Mouse (Mus musculus): ENCODE data around the gene Arl5a. TPM values are rescaled to one million over a fixed set of nuclear protein-coding genes. Genes with fewer than 3 reads are reported as not detected.

The Arl5a gene
- polyA plus RNA-seq, 1 experiment from 2014 or later: 22.0 TPM

- H3K36me3 ChIP-seq (ENCODE audit: insufficient read depth, low read length): no peaks in the 10 kb centered on the region
- H3K27ac ChIP-seq (ENCODE audit: low read length): no peak overlapping the region
- H3K4me3 ChIP-seq (ENCODE audit: low read depth, low read length): no peak overlapping the region
- no peaks in the 10 kb centered on the region for H3K27me3 ChIP-seq (replicated peaks; ENCODE audit: insufficient read depth, low read length)
- H3K4me1 ChIP-seq (ENCODE audit: insufficient read depth, low read depth, low read length): no peaks in the 10 kb centered on the region
- DNase-seq (ENCODE audit: low spot score) (no peak), ATAC-seq (no peak)
- TF ChIP-seq EP300 (IDR thresholded peaks at IDR 0.05) (no peak), CTCF (IDR thresholded peaks at IDR 0.05) (no peak)
- no peak overlapping the region for H3K9ac ChIP-seq (replicated peaks; ENCODE audit: low read depth)
- WGBS: 89% methylated on average over 9 of the region's 9 CpGs
- H3K4me2 ChIP-seq (replicated peaks; ENCODE audit: low read depth, low read length): no peak overlapping the region
- no peaks in the 10 kb centered on the region for H3K9me3 ChIP-seq (ENCODE audit: low read length)
Observed at GRCm38 (mm10) chr2:52361086-52361485, 63.6 kb downstream of the Arl5a start.

- Histone ChIP-seq H3K4me3 (ENCODE audit: low read depth, low read length) (no peak overlapping the region), H3K36me3 (ENCODE audit: insufficient read depth, low read length) (no peaks in the 10 kb centered on the region), H3K9ac (replicated peaks; ENCODE audit: low read depth) (no peak overlapping the region), H3K27ac (ENCODE audit: low read length) (no peak overlapping the region), H3K4me1 (ENCODE audit: insufficient read depth, low read depth, low read length) (no peaks in the 10 kb centered on the region), H3K4me2 (replicated peaks; ENCODE audit: low read depth, low read length) (no peak overlapping the region), H3K27me3 (replicated peaks; ENCODE audit: insufficient read depth, low read length) (no peaks in the 10 kb centered on the region), H3K9me3 (ENCODE audit: low read length) (no peaks in the 10 kb centered on the region)
- no peak for DNase-seq (ENCODE audit: low spot score)
- TF ChIP-seq EP300 (IDR thresholded peaks at IDR 0.05) (no peak), CTCF (IDR thresholded peaks at IDR 0.05) (no peak)
- ATAC-seq: no peak
- WGBS: 68% methylated on average over 1 of the region's 1 CpGs
Observed at GRCm38 (mm10) chr2:52359722-52360121, 65.0 kb downstream of the Arl5a start.

- H3K4me1 ChIP-seq (ENCODE audit: insufficient read depth, low read depth, low read length): no peaks in the 10 kb centered on the region
- H3K4me2 ChIP-seq (replicated peaks; ENCODE audit: low read depth, low read length): no peak overlapping the region
- no peak for TF ChIP-seq CTCF (IDR thresholded peaks at IDR 0.05)
- no peak for TF ChIP-seq EP300 (IDR thresholded peaks at IDR 0.05)
- WGBS: 78% methylated on average over 5 of the region's 5 CpGs
- no peak overlapping the region for H3K27ac ChIP-seq (ENCODE audit: low read length)
- no peak for ATAC-seq
- H3K36me3 ChIP-seq (ENCODE audit: insufficient read depth, low read length): no peaks in the 10 kb centered on the region
- no peaks in the 10 kb centered on the region for H3K9me3 ChIP-seq (ENCODE audit: low read length)
- H3K27me3 ChIP-seq (replicated peaks; ENCODE audit: insufficient read depth, low read length): no peaks in the 10 kb centered on the region
- no peak for DNase-seq (ENCODE audit: low spot score)
- H3K9ac ChIP-seq (replicated peaks; ENCODE audit: low read depth): no peak overlapping the region
- H3K4me3 ChIP-seq (ENCODE audit: low read depth, low read length): no peak overlapping the region
Observed at GRCm38 (mm10) chr2:52358156-52358555, 66.5 kb downstream of the Arl5a start.

- Histone ChIP-seq H3K9ac (replicated peaks; ENCODE audit: low read depth) (no peak overlapping the region), H3K36me3 (ENCODE audit: insufficient read depth, low read length) (no peaks in the 10 kb centered on the region), H3K27me3 (replicated peaks; ENCODE audit: insufficient read depth, low read length) (no peaks in the 10 kb centered on the region), H3K9me3 (ENCODE audit: low read length) (no peaks in the 10 kb centered on the region; the same call in 1 of the 2 replicates), H3K27ac (ENCODE audit: low read length) (no peak overlapping the region), H3K4me2 (replicated peaks; ENCODE audit: low read depth, low read length) (no peak overlapping the region), H3K4me1 (ENCODE audit: insufficient read depth, low read depth, low read length) (no peaks in the 10 kb centered on the region), H3K4me3 (ENCODE audit: low read depth, low read length) (no peak overlapping the region)
- TF ChIP-seq EP300 (IDR thresholded peaks at IDR 0.05) (no peak), CTCF (IDR thresholded peaks at IDR 0.05) (no peak)
- WGBS: 88% methylated on average over 1 of the region's 1 CpGs
- DNase-seq (ENCODE audit: low spot score) (no peak), ATAC-seq (no peak)
Observed at GRCm38 (mm10) chr2:52351029-52351428, 73.7 kb downstream of the Arl5a start.

Other genes starting within 250 kb of the Arl5a start
- gene Neb, start 46.4 kb downstream of the Arl5a start, polyA plus RNA-seq (2015; fragmentation: Nextera tagmentation; extraction: Ambion mirVana): 1.8 and 2.3 TPM in 2 replicates